Mouse (Mus musculus): ENCODE data around the gene Twf2.

DNA sequence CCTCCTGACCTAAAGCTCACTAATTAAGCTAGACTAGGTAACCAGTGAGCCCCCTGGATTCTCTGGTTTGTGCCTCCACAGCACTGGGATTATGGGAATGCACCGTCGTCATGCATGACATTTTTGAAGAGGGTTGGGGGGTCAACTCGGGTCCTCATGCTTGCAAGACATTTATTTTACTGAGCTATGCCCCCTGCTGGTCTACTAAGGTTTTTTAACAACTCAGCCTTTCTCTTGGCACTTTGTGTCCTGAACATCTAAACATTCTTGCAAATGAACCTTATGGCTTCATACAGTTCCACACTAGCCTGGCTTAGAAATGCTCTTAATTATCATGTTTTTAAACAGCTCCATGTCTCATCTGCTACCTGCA, 27.8 kb downstream of the Twf2 start:
- TF ChIP-seq MAX (IDR thresholded peaks at IDR 0.05) (no peak), CTCF (IDR thresholded peaks at IDR 0.05; ENCODE audit: control insufficient read depth, insufficient read depth, insufficient read length) (no peak), USF1 (IDR thresholded peaks at IDR 0.05; ENCODE audit: low read depth) (no peak), MYOG (IDR thresholded peaks at IDR 0.05; ENCODE audit: control insufficient read depth, extremely low read depth, insufficient read length) (no peak), FOSL1 (IDR thresholded peaks at IDR 0.05; ENCODE audit: insufficient read depth, low read length, poor library complexity, severe bottlenecking) (no peak), MYOD1 (IDR thresholded peaks at IDR 0.05; ENCODE audit: control insufficient read depth, insufficient read length, low read depth) (no peak)

Data from C2C12 (cell line).